Mouse (Mus musculus) liver, postnatal 0 days (tissue): Measurements from ENCODE around the gene Slc5a10. TPM values are rescaled to one million over a fixed set of nuclear protein-coding genes. Genes with fewer than 3 reads are reported as not detected.

Experiments
- ATAC-seq: fragments of 200-750 bp; cut with Nextera tagmentation; 2 replicates; pipeline ENCODE4 v1.8.0; 2017; ENCODE audit warnings: mild to moderate bottlenecking, moderate library complexity
- DNase-seq: peaks from one replicate; pipeline ENCODE4 v3.0.0-alpha.2; 2016
- H3K27ac ChIP-seq: fragments of 300-500 bp; sonication (generic); 2 replicates; pipeline ENCODE4 v1.5.1; 2014; ENCODE audit warnings: antibody characterized with exemption, moderate library complexity, mild to moderate bottlenecking, low read depth
- H3K27me3 ChIP-seq: fragments of 300-500 bp; sonication (generic); 2 replicates; pipeline ENCODE4 v1.6.1; 2014; ENCODE audit warnings: low read length, control low read depth, mixed read lengths; ENCODE audit not compliant: insufficient read depth
- H3K36me3 ChIP-seq: fragments of 300-500 bp; sonication (generic); replicated peaks from 2 replicates; pipeline ENCODE4 v1.6.1; 2014; ENCODE audit warnings: mild to moderate bottlenecking, control low read depth, low read length, moderate library complexity, mixed read lengths; ENCODE audit not compliant: insufficient read depth
- H3K4me1 ChIP-seq: fragments of 300-500 bp; sonication (generic); 2 replicates; pipeline ENCODE4 v1.6.1; 2014; ENCODE audit warnings: antibody characterized with exemption, mild to moderate bottlenecking, control low read depth; ENCODE audit not compliant: insufficient read depth
- H3K4me2 ChIP-seq: fragments of 300-500 bp; sonication (generic); 2 replicates; pipeline ENCODE4 v1.6.1; 2014; ENCODE audit warnings: low read depth, mild to moderate bottlenecking, low read length, moderate library complexity, mixed read lengths
- H3K4me3 ChIP-seq: fragments of 300-500 bp; sonication (generic); 2 replicates; pipeline ENCODE4 v1.5.1; 2014; ENCODE audit warnings: low read depth, low read length
- H3K9ac ChIP-seq: fragments of 300-500 bp; sonication (generic); replicated peaks from 2 replicates; pipeline ENCODE4 v1.6.1; 2014; ENCODE audit warnings: mild to moderate bottlenecking, moderate library complexity
- H3K9me3 ChIP-seq: fragments of 300-500 bp; sonication (generic); 2 replicates; pipeline ENCODE4 v1.6.1; 2016; ENCODE audit warnings: mild to moderate bottlenecking, control low read depth, low read length, mixed read lengths
- CTCF ChIP-seq: sonication (generic); IDR thresholded peaks from 2 replicates; pipeline ENCODE4 v1.5.1; 2016; ENCODE audit warnings: antibody characterized with exemption, low read depth
- EP300 ChIP-seq: IDR thresholded peaks from 2 replicates; pipeline ENCODE4 v1.6.1; 2016; ENCODE audit warnings: antibody characterized with exemption, low read depth, mild to moderate bottlenecking
- WGBS: fragments of 180-500 bp; shearing (Covaris S2); extraction: QIAGEN DNeasy Blood & Tissue Kit; methylation state at CpG from one replicate; pipeline ENCODE4 v1.1.7; 2014; ENCODE audit not compliant: insufficient replicate concordance; 5-methylcytosine and 5-hydroxymethylcytosine counted together
- polyA plus RNA-seq: library from polyadenylated mRNA; unstranded; fragments of >200 nt; fragmentation: Nextera tagmentation; extraction: Ambion mirVana; gene quantifications from 2 replicates; pipeline ENCODE4 v1.2.1, GENCODE M21; 2015

Gene Slc5a10
- polyA plus RNA-seq, 1 experiment from 2014 or later: not detected

DNA sequence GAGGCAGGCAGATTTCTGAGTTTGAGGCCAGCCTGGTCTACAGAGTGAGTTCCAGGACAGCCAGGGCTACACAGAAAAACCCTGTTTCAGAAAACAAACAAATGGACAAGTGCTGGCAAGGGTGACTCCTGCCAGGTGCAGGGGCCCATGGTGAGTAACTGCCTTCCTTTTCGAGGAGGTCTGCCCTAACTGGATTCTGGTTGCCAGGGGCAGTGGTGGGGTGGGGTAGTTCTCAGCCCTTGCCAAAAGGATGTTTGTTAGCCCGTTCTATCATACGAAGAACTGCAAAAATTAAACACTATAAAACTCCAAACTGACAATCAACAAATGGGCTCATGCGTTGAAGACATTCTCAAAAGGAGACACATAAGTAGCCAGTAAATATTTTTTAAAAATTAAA lies 71.0 kb downstream of the Slc5a10 start:
- no peak for ATAC-seq
- TF ChIP-seq CTCF (no peak), EP300 (no peak)
- no peak overlapping the region for H3K4me3 ChIP-seq

GRCm38 (mm10) chr11:61649163-61649580 lies 71.5 kb downstream of the Slc5a10 start:
- Histone ChIP-seq H3K9ac (no peak overlapping the region), H3K4me2 (no peak overlapping the region), H3K4me3 (no peak overlapping the region), H3K9me3 (no peaks in the 10 kb centered on the region), H3K27ac (no peak overlapping the region), H3K4me1 (peaks cover 7% of the 10 kb centered on the region), H3K36me3 (no peaks in the 10 kb centered on the region), H3K27me3 (no peaks in the 10 kb centered on the region)
- TF ChIP-seq CTCF (no peak), EP300 (no peak)
- no peak for ATAC-seq
- 75% methylated on average over 5 of the region's 5 CpGs for WGBS
- no peak for DNase-seq

More for the DNA sequence above, 71.0 kb downstream of the Slc5a10 start:
- 75% methylated on average over 4 of the region's 4 CpGs for WGBS
- Histone ChIP-seq H3K36me3 (no peaks in the 10 kb centered on the region), H3K9me3 (no peaks in the 10 kb centered on the region), H3K4me1 (peaks cover 7% of the 10 kb centered on the region), H3K27me3 (no peaks in the 10 kb centered on the region), H3K27ac (no peak overlapping the region), H3K9ac (no peak overlapping the region), H3K4me2 (no peak overlapping the region)
- no peak for DNase-seq

DNA sequence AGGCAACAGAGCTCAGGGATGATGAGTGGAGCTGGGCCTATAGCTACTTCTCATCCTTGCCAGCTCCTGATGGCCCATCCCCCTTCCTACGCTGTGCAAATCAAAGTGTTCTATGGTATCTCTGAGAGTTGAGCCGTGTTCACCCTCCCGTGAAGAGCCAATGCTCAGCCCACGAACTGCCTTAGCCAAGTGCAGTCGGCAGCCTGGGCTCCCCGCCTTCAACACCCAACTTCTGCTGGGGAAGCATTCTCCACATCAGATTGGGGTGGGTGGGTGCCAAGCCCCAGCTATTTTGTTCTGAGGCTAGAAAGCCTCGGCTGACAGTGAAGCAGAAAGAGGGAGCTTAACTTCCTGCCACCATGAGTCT lies 71.9 kb downstream of the Slc5a10 start:
- Histone ChIP-seq H3K9ac (no peak overlapping the region), H3K9me3 (no peaks in the 10 kb centered on the region), H3K4me2 (no peak overlapping the region), H3K4me1 (peaks cover 7% of the 10 kb centered on the region), H3K27ac (no peak overlapping the region), H3K27me3 (no peaks in the 10 kb centered on the region), H3K36me3 (no peaks in the 10 kb centered on the region), H3K4me3 (no peak overlapping the region)
- no peak for ATAC-seq
- WGBS: 71% methylated on average over 7 of the region's 7 CpGs
- DNase-seq: no peak
- no peak for TF ChIP-seq CTCF
- TF ChIP-seq EP300: no peak

DNA sequence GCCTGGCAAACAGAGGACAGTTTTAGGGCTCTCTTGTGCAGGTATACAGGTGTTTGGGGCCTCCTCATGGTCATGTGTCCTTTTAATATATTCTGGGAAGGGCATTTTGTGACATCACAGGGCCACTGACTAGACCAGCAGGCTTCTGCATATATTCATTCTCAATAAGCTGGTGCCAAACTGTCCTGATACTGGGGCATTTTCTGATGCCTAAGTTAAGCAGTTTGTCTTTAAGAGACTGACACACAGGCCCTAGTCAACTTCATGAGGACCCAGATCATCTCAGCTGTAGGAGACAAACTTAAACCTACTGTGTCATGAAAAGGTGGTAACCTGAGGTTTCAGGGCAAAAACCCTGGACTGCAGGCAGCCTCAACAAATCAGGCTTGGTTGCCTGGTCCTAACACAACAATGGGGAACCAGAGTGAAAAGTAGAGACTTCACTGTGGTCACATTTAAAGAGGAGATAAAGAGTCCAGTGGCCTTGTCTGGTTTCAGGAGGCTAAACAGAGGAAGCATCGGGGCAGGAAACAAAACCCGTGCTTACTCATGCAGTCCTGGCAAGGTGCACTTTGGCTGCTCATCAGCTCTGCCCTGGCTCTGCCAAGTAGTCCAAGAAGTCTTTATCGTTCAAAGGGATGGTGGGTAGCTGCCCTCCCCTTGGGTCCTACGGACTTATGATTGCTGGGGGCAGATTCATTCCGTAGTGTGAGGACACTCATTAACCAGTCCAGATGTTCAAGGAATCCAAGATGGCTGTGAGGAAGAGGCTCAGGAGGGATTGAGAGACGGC lies 72.5 kb downstream of the Slc5a10 start:
- H3K27ac ChIP-seq: no peak overlapping the region
- H3K4me1 ChIP-seq: peaks cover 6% of the 10 kb centered on the region
- TF ChIP-seq EP300: no peak
- TF ChIP-seq CTCF: no peak
- H3K4me3 ChIP-seq: no peak overlapping the region
- H3K9me3 ChIP-seq: no peaks in the 10 kb centered on the region
- H3K9ac ChIP-seq: no peak overlapping the region
- ATAC-seq (no peak), DNase-seq (no peak)
- no peaks in the 10 kb centered on the region for H3K27me3 ChIP-seq
- no peak overlapping the region for H3K4me2 ChIP-seq
- WGBS: 47% methylated on average over 6 of the region's 6 CpGs
- no peaks in the 10 kb centered on the region for H3K36me3 ChIP-seq

DNA sequence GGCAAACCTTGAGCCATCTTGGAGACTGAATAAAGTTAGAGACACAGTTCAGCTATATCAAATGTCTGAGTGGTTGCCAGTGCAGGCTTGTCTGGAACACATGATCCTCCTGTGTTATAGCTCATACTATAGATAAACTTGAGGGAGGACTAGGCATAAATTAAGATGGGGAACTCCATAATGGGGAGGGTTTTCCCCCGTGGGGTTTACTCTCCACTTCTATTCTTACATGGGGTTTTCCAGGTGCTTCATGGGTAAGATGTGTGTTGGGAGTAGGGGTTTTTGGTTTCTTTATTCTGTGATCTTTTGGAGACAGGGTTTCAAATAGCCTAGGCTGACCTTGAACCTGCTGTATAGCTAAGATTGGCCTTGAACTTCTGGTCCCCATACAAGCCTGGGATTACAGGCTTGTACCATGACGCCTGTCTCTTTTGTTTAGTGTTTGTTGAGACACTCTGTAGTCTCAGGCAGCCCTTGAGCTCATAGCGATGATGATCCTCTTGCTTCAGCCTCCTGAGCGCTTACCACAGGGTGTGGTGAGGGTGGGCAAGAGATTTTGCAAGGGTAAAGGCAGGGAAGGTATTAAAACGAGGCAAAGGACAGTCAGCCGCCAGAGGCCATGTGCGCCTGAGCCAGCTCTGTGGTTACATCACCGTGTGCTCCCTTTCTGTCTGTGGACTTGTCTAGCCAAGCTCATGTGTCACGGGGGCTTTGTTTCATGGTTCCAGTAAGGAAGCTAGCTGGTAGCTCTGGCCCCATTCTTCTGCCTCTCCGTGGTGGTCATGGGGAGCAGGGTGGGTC lies 73.3 kb downstream of the Slc5a10 start:
- H3K27me3 ChIP-seq: no peaks in the 10 kb centered on the region
- ATAC-seq: no peak
- DNase-seq: no peak
- H3K4me2 ChIP-seq: no peak overlapping the region
- H3K9me3 ChIP-seq: no peaks in the 10 kb centered on the region
- H3K27ac ChIP-seq: no peak overlapping the region
- 43% methylated on average over 10 of the region's 10 CpGs for WGBS
- TF ChIP-seq CTCF: no peak
- TF ChIP-seq EP300: no peak
- H3K4me1 ChIP-seq: peaks cover 10% of the 10 kb centered on the region; the same call in 1 of the 2 replicates
- no peaks in the 10 kb centered on the region for H3K36me3 ChIP-seq
- no peak overlapping the region for H3K4me3 ChIP-seq
- no peak overlapping the region for H3K9ac ChIP-seq

DNA sequence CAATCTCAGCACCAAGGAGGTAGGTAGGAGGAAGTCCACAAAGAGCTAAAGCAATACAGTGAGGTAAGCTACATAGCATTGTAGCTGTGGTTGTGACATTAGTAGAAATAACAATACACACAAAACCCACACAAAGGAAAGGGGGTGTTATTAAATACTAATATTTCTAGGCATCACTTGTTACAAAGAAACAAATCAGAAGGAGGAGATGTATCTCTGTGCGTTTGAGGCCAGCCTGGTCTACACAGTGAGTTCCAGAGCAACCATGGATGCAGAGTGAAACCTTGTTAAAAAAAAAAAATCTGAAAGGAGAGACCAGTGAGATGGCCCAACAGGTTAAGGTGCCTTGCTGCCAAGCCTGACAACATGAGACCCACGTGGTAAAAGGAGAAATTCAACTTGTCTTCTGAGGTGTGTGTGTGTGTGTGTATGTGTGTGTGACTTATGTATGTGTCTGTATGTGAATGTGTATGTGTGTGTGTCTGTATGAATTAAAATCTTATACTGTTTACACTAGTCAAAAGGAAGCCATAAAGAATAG lies 74.1 kb downstream of the Slc5a10 start:
- no peak for DNase-seq
- no peak overlapping the region for H3K4me2 ChIP-seq
- H3K9me3 ChIP-seq: no peaks in the 10 kb centered on the region
- 54% methylated on average over 2 of the region's 2 CpGs for WGBS
- no peak overlapping the region for H3K9ac ChIP-seq
- ATAC-seq: no peak
- no peak overlapping the region for H3K27ac ChIP-seq
- TF ChIP-seq CTCF (no peak), EP300 (no peak)
- H3K4me1 ChIP-seq: peaks cover 11% of the 10 kb centered on the region; the same call in 1 of the 2 replicates
- H3K4me3 ChIP-seq: no peak overlapping the region
- no peaks in the 10 kb centered on the region for H3K36me3 ChIP-seq
- H3K27me3 ChIP-seq: no peaks in the 10 kb centered on the region
